8 mouse cellular contexts compared by ENCODE assay signal in the genomic region with DNA sequence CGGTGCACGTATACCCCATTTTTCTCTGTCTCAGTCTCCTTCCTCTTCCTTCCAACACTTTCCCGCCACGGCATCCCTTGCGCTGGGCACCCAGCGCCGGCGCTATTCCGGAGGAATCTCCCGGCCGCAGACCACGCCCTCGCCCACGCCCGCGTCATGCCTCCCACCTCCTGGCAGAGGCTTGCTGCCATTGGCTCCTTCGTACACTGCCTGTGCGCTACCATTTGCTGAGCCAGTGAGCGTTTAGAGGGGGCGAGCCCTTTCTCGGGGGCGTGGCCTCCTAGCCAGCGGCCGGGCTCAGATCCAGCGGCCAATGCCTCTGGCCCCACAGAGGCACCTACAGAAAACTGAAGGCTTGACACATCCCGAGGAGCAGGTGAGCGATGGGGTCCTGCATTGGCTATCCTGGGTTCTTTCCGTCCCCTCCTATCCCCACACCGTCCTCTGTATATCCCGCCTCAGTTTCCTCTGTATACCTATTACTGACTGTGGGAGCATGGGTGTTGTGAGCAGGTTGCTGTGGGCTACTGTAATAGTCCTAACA. TPM values are rescaled to one million over a fixed set of nuclear protein-coding genes. Genes with fewer than 3 reads are reported as not detected.
DNase-seq lines count a peak whose midpoint lies in the region; ATAC-seq lines count a peak whose summit lies in the region.

A gene (plus strand): TSS at position 247 of the 544 bp plus-strand sequence.

- H3K36me3 ChIP-seq in hindbrain, embryonic 14.5 days (replicated peaks; ENCODE audit: control insufficient read depth, insufficient read depth): no peaks in the 10 kb centered on the region

- no peaks in the 10 kb centered on the region; the same call in 1 of the 2 replicates for H3K27me3 ChIP-seq in hindbrain, embryonic 14.5 days (ENCODE audit: control insufficient read depth, insufficient read depth, low read length)

- no peaks in the 10 kb centered on the region for H3K9me3 ChIP-seq in hindbrain, embryonic 14.5 days (ENCODE audit: control insufficient read depth, low read length)

- H3K4me3 ChIP-seq in hindbrain, embryonic 14.5 days (replicated peaks; ENCODE audit: low read length): peak within 1 kb of the TSS; percentile 42

- peak within 1 kb of the TSS; percentile 59 for H3K9ac ChIP-seq in hindbrain, embryonic 14.5 days

- H3K27ac ChIP-seq in hindbrain, embryonic 14.5 days: no peak within 1 kb of the TSS

- peaks cover 16% of the 10 kb centered on the region for H3K4me1 ChIP-seq in hindbrain, embryonic 14.5 days (replicated peaks; ENCODE audit: control insufficient read depth, insufficient read depth, low read length)

- peak; percentile 97 for ATAC-seq in hindbrain, embryonic 14.5 days (ENCODE audit: low FRiP score)

- 1% methylated on average over 30 of the region's 30 CpGs for WGBS in hindbrain, embryonic 14.5 days

- peak; percentile 97 for DNase-seq in R1 (ENCODE audit: low read depth, low spot score)
- DNase-seq in cerebellum, postnatal 25 days: peak; percentile 92 to 96
- peak; percentile 90 for DNase-seq in frontal cortex, postnatal 25 days (ENCODE audit: low spot score in 2 of 2)
- DNase-seq in hindbrain, embryonic 14.5 days (ENCODE audit: low spot score): peak; percentile 86
- DNase-seq in layer of hippocampus, postnatal 36 days: peak; percentile 93 to 94
- DNase-seq in lung, postnatal 36 days: peak; percentile 98
- DNase-seq in retina, postnatal 1 day: peak; percentile 96
- peak; percentile 84 to 90 for DNase-seq in urinary bladder, adult 18-20 months (ENCODE audit: low spot score in 2 of 2)

- peak within 1 kb of the TSS; percentile 85 for H3K4me2 ChIP-seq in hindbrain, embryonic 14.5 days (replicated peaks)

RNA-seq across cellular contexts. Expression of the gene that starts here (rescaled TPM):
- 8.4 and 9.9 TPM in 2 replicates for polyA plus RNA-seq in hindbrain, embryonic 14.5 days (2014; fragmentation: Nextera tagmentation; extraction: Ambion mirVana)
- total RNA-seq in layer of hippocampus, postnatal 36 days (2021): 1 to 10 TPM; 5.3 to 7.3 TPM
